Mouse (Mus musculus): ENCODE results near the gene Glod5. TPM values are rescaled to one million over a fixed set of nuclear protein-coding genes. Genes with fewer than 3 reads are reported as not detected.
"Not testable (repeated sequence)": the region's sequence is repeated elsewhere in the genome, so short reads cannot be mapped to it uniquely, and the experiment has no call there.

The Glod5 gene
- polyA plus RNA-seq (2016; fragmentation: Nextera tagmentation; extraction: Ambion mirVana): 0.25 TPM in 1 of 2 replicates, not detected in the other

DNA sequence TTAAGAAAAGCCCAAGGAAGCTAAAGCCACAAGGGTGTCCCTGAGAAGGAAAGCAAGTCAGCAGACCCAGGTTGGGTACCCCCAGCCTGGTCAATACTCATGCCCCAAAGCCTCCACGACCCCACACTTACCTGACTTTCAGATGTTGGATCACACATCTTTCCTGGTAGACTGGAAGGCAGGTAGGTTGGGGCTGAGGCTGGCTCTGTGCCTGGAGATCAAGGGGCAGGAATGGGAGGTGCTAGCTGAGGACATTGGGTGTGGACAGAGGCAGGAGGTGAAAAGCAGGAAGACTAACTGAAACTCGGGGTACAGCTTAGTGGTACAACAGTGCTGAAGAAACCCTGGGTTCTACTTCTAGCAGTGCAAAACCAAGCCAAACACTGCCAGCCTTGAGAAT is at the start of gene Glod5:
Gene Glod5, minus strand, starts transcription at position 207 of the 400 bp plus-strand sequence.
- no peak within 1 kb of the TSS for H3K9ac ChIP-seq
- no peaks in the 10 kb centered on the region for H3K27me3 ChIP-seq (replicated peaks)
- no peak for ATAC-seq
- 0 out of 2 replicates have a peak, but pooled peaks cover 2% of the 10 kb centered on the region for H3K4me1 ChIP-seq
- H3K36me3 ChIP-seq: no peaks in the 10 kb centered on the region
- H3K9me3 ChIP-seq (replicated peaks): no peaks in the 10 kb centered on the region
- H3K4me2 ChIP-seq: no peak within 1 kb of the TSS
- no peak within 1 kb of the TSS for H3K4me3 ChIP-seq
- no peak within 1 kb of the TSS for H3K27ac ChIP-seq
- 39% methylated on average over 2 of the region's 2 CpGs for WGBS (ENCODE audit: insufficient replicate concordance)

DNA sequence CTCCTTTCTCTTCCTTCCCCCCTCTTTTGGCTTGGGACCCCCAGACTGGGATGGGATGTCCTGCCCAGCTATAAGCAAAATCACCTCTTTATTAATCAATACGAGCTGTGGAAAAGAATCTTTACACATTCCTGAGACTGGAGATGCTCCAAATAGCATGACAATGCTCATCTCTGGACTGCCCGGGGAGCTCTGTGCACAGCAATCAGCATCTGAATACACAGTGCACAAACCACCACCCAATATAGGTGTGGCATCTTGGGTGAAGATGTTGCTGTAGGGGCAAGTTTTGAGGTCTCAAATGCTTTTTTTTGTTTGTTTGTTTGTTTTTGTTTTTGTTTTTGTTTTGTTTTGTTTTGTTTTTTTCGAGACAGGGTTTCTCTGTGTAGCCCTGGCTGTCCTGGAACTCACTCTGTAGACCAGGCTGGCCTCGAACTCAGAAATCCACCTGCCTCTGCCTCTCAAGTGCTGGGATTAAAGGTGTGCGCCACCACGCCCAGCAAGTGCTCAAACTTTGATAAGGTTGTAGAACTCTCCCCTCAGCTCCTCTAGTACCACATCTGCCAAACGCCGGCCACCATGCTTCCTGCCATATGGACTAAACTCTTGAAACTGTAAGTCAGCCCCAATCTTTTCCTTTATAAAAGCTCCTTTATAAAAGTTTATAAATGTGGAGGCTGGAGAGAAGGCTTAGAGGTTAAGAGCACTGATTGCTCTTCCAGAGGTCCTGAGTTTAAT is 32.9 kb upstream of the Glod5 start:
- H3K4me2 ChIP-seq; H3K27me3 ChIP-seq (replicated peaks); H3K36me3 ChIP-seq; ATAC-seq; H3K27ac ChIP-seq; H3K4me1 ChIP-seq; H3K9ac ChIP-seq; H3K4me3 ChIP-seq; H3K9me3 ChIP-seq (replicated peaks): not testable (repeated sequence)
- WGBS (ENCODE audit: insufficient replicate concordance): 64% methylated on average over 8 of the region's 8 CpGs

DNA sequence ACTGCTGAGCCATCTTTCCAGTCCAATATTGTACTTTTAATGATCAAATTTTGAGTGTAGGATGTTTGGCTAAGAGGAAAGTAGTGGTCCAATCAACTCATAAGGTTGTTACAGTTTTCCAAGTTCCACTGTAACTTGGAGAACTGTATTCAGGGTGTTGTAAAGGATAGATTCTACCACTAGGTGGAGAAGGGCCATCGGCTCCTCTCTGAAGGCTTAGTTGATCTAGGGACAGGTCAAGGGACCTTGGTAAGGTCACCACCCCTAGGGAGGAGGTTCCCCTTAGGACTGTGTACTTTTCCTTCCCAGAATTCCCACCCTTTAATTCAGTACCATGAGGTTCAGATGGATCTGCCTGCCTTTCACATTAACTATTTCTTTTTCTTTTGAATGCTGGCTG is 14.7 kb upstream of the Glod5 start:
- H3K9me3 ChIP-seq (replicated peaks): no peaks in the 10 kb centered on the region
- ATAC-seq: no peak
- H3K27me3 ChIP-seq (replicated peaks): no peaks in the 10 kb centered on the region
- H3K9ac ChIP-seq: no peak overlapping the region
- no peak overlapping the region for H3K4me3 ChIP-seq
- no peak overlapping the region for H3K27ac ChIP-seq
- no peak overlapping the region for H3K4me2 ChIP-seq
- 37% methylated on average over 1 of the region's 1 CpGs for WGBS (ENCODE audit: insufficient replicate concordance)
- no peaks in the 10 kb centered on the region for H3K36me3 ChIP-seq
- H3K4me1 ChIP-seq: no peaks in the 10 kb centered on the region

DNA sequence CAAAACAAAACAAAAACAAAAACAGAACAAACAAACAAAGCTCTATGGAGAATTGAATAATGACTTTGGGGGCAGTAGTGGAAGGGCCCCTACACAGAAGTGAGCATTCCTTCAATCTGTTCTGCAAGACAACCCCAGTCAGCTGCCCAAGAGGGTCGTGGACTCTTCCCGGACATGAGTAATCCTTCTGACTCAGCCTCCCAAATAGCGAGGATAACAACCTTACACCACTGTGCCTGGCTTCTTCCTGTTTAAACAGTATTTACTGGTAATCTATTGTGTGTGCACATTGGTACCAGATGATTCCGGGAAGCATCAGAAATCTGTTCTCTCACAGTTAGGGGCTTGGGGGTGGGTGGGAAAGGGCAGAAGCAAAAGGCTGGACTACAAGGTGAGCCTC is 8.5 kb upstream of the Glod5 start:
- ATAC-seq: no peak
- no peaks in the 10 kb centered on the region for H3K9me3 ChIP-seq (replicated peaks)
- H3K27me3 ChIP-seq (replicated peaks): no peaks in the 10 kb centered on the region
- H3K4me2 ChIP-seq: no peak overlapping the region
- H3K36me3 ChIP-seq: no peaks in the 10 kb centered on the region
- no peak overlapping the region for H3K9ac ChIP-seq
- WGBS (ENCODE audit: insufficient replicate concordance): 49% methylated on average over 4 of the region's 4 CpGs
- no peak overlapping the region for H3K27ac ChIP-seq
- H3K4me1 ChIP-seq: no peaks in the 10 kb centered on the region
- H3K4me3 ChIP-seq: no peak overlapping the region

DNA sequence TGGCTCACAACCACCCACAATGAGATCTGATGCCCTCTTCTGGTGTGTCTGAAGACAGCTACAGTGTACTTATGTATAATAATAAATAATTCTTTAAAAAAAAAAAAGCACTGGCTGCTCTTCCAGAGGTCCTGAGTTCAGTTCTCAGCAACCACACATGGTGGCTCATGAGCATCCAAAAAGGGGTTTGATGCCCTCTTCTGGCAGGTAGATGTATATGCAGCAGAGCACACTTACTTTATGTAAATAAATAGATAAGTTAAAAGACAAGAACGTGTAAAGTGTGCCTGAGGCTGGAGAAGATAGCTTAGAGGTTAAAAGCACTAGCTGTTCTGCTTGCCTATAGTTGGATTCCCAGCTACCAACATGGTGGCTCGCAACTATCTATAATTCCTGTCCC is 6.5 kb upstream of the Glod5 start:
- Histone ChIP-seq H3K36me3 (no peaks in the 10 kb centered on the region), H3K4me3 (no peak overlapping the region), H3K9ac (no peak overlapping the region), H3K4me1 (no peaks in the 10 kb centered on the region), H3K9me3 (replicated peaks) (no peaks in the 10 kb centered on the region), H3K4me2 (no peak overlapping the region), H3K27ac (no peak overlapping the region), H3K27me3 (replicated peaks) (no peaks in the 10 kb centered on the region)
- no peak for ATAC-seq
- WGBS (ENCODE audit: insufficient replicate concordance): 51% methylated on average over 2 of the region's 2 CpGs

DNA sequence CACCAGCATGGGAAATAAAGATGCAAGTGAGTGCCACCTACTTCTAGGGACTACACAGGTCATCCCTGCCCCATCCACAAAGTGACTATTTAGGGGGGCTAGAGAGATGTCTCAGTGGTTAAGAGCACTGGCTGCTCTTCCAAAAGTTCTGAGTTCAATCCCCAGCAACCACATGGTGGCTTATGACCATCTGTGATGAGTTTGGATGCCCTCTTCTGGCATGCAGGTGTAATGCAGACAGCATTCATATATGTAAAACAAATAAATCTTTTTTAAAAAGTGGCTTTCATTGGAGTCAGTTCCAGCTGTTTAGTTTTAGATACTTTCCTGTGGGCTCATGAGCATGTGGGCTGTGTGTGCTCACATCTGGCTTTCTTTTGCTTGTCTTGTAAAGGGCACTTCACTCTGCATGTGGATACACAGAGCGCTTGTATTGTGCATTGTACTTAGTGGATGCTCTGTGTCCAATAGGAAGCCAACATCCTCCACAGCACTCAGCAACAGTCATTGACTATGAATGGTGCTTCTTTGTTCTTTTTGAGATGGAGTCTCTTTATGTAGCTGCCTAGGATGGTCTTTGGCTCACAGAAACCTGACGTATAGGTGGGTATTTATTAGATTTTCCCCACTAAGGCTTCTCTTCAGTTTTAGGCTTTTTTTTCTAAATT is 2.0 kb upstream of the Glod5 start:
- no peaks in the 10 kb centered on the region for H3K27me3 ChIP-seq (replicated peaks)
- H3K9ac ChIP-seq: no peak overlapping the region
- ATAC-seq: no peak
- no peaks in the 10 kb centered on the region for H3K9me3 ChIP-seq (replicated peaks)
- H3K4me2 ChIP-seq: no peak overlapping the region
- no peaks in the 10 kb centered on the region for H3K36me3 ChIP-seq
- no peaks in the 10 kb centered on the region for H3K4me1 ChIP-seq
- H3K4me3 ChIP-seq: no peak overlapping the region
- no peak overlapping the region for H3K27ac ChIP-seq
- 81% methylated on average over 2 of the region's 2 CpGs for WGBS (ENCODE audit: insufficient replicate concordance)

DNA sequence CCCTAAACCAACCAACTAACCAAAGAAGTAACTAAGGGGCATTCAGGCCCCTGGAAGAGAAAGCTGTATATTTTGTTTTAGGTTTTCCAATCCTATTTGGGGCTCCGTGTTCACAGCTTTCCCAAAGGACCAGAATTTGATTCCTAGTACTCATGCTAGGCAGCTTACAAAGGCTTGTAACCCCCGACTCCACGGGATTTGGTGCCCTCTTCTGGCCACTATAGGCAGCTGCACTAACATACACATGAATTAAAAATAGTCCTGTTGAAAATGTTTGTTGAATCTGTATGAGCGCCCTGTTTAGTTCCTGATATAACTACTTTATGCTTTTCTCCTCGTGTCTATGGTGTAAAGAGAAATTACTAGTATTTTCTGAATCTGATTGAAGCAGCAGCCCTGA is 1.1 kb downstream of the Glod5 start:
- ATAC-seq: no peak
- H3K27ac ChIP-seq: no peak overlapping the region
- H3K27me3 ChIP-seq (replicated peaks): no peaks in the 10 kb centered on the region
- H3K4me1 ChIP-seq: 0 out of 2 replicates have a peak, but pooled peaks cover 4% of the 10 kb centered on the region
- no peak overlapping the region for H3K4me2 ChIP-seq
- no peak overlapping the region for H3K4me3 ChIP-seq
- no peaks in the 10 kb centered on the region for H3K36me3 ChIP-seq
- 3% methylated on average over 5 of the region's 5 CpGs for WGBS (ENCODE audit: insufficient replicate concordance)
- H3K9me3 ChIP-seq (replicated peaks): no peaks in the 10 kb centered on the region
- H3K9ac ChIP-seq: no peak overlapping the region

DNA sequence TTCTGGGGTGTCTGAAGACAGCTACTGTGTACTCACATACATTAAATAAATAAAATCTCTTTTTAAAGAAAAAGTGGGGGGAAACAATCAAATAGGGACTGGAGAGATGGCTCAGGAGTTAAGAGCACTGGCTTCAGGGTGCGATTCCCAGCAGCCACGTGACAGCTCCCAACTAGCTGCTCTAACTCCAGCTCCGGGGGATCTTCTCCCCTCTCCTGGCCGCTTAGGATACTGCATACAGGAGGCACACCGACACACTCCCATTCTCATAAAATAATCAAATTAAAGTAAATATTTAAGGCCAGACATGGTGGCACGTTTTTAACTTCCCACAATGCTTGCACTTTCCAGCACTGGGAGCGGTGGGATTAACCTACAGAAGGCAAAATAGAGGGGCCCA is 2.6 kb downstream of the Glod5 start:
- H3K27ac ChIP-seq; H3K4me1 ChIP-seq; H3K27me3 ChIP-seq (replicated peaks); H3K4me3 ChIP-seq; H3K36me3 ChIP-seq; H3K9me3 ChIP-seq (replicated peaks); ATAC-seq; H3K4me2 ChIP-seq; H3K9ac ChIP-seq: not testable (repeated sequence)
- WGBS (ENCODE audit: insufficient replicate concordance): 30% methylated on average over 7 of the region's 7 CpGs

DNA sequence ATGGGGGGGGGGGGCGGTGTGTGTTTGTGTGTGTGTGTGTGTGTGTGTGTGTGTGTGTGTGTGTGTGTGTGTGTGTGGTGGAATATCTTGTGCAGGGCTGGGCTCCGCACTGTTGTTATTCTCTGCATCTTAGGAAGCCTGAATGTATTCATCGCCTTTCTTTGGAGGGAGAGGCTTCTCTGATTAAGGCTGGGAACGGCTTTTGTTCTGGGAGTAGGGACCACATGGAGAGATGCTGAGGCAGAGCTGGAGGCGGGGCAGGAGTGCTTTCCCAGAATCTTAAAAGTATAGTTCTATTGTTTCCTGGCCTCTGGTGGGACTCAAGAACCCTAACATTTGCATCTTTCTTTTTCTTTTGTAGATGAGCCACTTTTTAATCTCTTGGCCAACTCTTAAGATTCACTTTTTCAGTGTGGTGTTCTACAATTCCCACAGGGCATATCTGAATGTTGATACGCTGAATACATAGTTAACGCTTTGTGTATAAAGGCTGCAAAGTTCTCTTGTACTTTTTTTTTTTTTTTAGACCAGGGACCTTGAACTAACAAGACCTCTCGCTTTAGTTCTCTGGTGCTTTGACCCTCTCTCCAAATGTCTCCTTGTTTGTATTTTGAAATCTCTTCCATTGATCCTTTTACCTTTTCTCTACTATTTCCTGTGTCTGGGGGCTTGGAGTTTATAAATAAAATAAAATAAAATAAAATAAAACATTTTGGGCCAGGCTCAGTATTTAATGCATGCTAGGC is 4.5 kb downstream of the Glod5 start:
- H3K4me3 ChIP-seq: no peak overlapping the region
- peaks cover 10% of the 10 kb centered on the region; the same call in 1 of the 2 replicates for H3K4me1 ChIP-seq
- H3K9me3 ChIP-seq (replicated peaks): no peaks in the 10 kb centered on the region
- H3K27me3 ChIP-seq (replicated peaks): no peaks in the 10 kb centered on the region
- no peak overlapping the region for H3K27ac ChIP-seq
- WGBS (ENCODE audit: insufficient replicate concordance): 61% methylated on average over 7 of the region's 8 CpGs
- H3K36me3 ChIP-seq: no peaks in the 10 kb centered on the region
- no peak for ATAC-seq
- no peak overlapping the region for H3K9ac ChIP-seq
- H3K4me2 ChIP-seq: no peak overlapping the region

DNA sequence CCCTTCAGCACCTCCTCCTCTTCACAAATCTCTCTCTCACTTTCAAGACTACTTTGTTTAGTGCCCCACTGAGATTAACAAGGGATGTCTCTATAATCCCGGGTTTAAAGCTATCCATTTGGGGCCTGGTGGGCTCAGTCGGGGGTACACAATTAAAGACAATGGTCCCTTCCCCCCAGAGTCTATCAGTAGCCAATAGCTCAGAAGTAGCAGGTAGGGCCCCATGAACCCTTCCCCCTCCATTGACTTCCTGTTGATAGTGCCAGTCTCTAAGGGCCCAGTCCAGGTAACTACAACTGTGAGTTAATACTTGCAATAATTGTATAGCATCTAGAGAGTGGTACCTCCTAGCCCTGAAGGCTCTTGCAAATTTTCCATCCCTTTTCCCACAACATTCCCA is 5.1 kb downstream of the Glod5 start:
- Histone ChIP-seq H3K9me3 (replicated peaks) (no peaks in the 10 kb centered on the region), H3K9ac (no peak overlapping the region), H3K27me3 (replicated peaks) (no peaks in the 10 kb centered on the region), H3K4me3 (no peak overlapping the region), H3K4me2 (no peak overlapping the region), H3K27ac (no peak overlapping the region), H3K4me1 (peaks cover 13% of the 10 kb centered on the region; the same call in 1 of the 2 replicates), H3K36me3 (no peaks in the 10 kb centered on the region)
- ATAC-seq: no peak
- WGBS (ENCODE audit: insufficient replicate concordance): 10% methylated on average over 2 of the region's 2 CpGs

DNA sequence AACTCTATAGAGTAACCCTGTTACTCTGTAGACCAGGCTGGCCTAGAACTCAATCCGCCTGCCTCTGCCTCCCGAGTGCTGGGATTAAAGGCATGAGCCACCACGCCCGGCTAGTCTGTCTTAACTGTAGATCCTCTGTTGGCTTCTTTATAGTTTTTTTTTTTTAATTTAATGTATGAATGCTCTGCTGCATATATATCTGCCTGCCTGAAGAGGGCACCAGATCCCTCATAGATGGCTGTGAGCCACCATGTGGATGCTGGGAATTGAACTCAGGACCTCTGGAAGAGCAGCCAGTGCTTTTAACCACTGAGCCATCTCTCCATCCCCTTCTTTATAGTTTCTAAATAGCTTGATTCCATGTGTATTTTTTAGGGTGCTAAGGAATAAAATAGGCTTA is 8.9 kb downstream of the Glod5 start:
- H3K4me3 ChIP-seq; ATAC-seq; H3K36me3 ChIP-seq; H3K27me3 ChIP-seq (replicated peaks); H3K9me3 ChIP-seq (replicated peaks); H3K4me2 ChIP-seq; H3K27ac ChIP-seq; H3K9ac ChIP-seq: not testable (repeated sequence)
- H3K4me1 ChIP-seq: peaks cover 16% of the 10 kb centered on the region; the same call in 1 of the 2 replicates
- 79% methylated on average over 4 of the region's 4 CpGs for WGBS (ENCODE audit: insufficient replicate concordance)

DNA sequence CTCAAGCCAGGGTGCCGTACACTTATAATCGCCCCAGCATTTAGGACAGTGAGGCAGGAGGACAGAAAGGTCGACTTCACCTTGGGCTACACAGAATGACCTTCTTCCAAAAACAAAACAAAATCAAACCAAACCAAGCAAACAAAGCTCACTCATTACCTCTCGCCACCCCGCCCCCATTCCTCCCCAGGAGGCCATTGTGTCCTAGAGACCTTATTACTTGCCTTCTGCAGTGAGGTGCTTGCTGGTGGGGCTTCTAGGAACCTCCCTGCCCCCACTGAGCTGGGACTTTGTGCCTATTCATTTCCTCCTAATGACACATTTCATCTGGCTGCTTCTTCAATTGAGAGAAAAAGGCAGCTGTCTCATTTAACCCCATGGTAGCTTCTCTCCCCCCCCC is 9.7 kb downstream of the Glod5 start:
- Histone ChIP-seq H3K27me3 (replicated peaks) (no peaks in the 10 kb centered on the region), H3K9me3 (replicated peaks) (no peaks in the 10 kb centered on the region), H3K4me2 (no peak overlapping the region), H3K27ac (0 out of 2 replicates have a peak overlapping the region, but pooled peaks have one; percentile 30), H3K36me3 (no peaks in the 10 kb centered on the region), H3K9ac (0 out of 2 replicates have a peak overlapping the region, but pooled peaks have one; percentile 4), H3K4me3 (no peak overlapping the region), H3K4me1 (peaks cover 16% of the 10 kb centered on the region; the same call in 1 of the 2 replicates)
- 37% methylated on average over 5 of the region's 5 CpGs for WGBS (ENCODE audit: insufficient replicate concordance)
- ATAC-seq: no peak
